22 mouse cellular contexts compared by ENCODE assay signal in the genomic region with DNA sequence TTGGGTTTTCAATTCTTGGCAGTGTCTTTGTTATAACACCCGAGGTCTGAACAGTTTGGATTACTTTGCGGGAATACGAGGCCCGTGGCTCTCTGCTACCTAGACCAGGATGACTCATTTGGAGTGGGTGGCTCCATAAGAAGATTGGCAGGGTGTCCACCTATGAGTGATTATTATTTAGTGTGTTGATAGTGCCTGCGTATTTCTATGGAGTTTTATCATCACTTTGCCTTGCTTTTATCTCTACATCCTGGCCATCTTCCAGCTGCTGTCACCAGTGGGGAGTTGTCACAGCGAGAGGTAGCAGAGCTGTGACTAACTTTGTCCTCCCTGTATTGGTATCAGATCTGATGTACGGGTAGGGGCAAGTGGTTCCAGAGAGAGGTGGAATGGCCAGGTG.
A peak's percentile ranks its signal among the peaks of the same experiment; 100 is the strongest.
DNase-seq lines count a peak whose midpoint lies in the region; TF ChIP-seq lines count a peak whose summit lies in the region.
"Had no signal": no experiment of that assay in that cellular context is flagged by ENCODE, and none has a peak within 500 bp of the region (broad histone marks: within the 10 kb centered on the region; RNA-seq: fewer than 3 reads in every experiment).

No protein-coding gene starts in this region.

- peaks cover 12 to 24% of the 10 kb centered on the region in 2 experiments for H3K4me1 ChIP-seq in MEL (ENCODE audit: control insufficient read depth in 1 of 2, insufficient read depth in 2 of 2, low read length in 2 of 2)
- H3K4me1 ChIP-seq: embryonic facial prominence, embryonic 12.5 days; forebrain, embryonic 13.5 days; heart, embryonic 12.5 days; hindbrain, embryonic 12.5 days had no signal

- H3K27me3 ChIP-seq in MEL (ENCODE audit: control insufficient read depth in 1 of 2, insufficient read depth in 2 of 2, low read length in 2 of 2): no peaks in the 10 kb centered on the region
- H3K27me3 ChIP-seq: embryonic facial prominence, embryonic 12.5 days; heart, embryonic 12.5 days; hindbrain, embryonic 12.5 days had no signal

- no peak for TF ChIP-seq RAD21 in MEL (IDR thresholded peaks at IDR 0.05; ENCODE audit: low read depth, low read length)

- H3K9me3 ChIP-seq in MEL (replicated peaks; ENCODE audit: insufficient read depth, low read length): no peaks in the 10 kb centered on the region
- H3K9me3 ChIP-seq: embryonic facial prominence, embryonic 12.5 days; hindbrain, embryonic 12.5 days had no signal

- TF ChIP-seq CTCF in MEL (IDR thresholded peaks at IDR 0.05 in 2 of 3, conservative IDR thresholded peaks at IDR 0.05 in 1 of 3; ENCODE audit: control insufficient read depth in 1 of 3, insufficient read depth in 1 of 3, low read depth in 2 of 3, low read length in 3 of 3, poor library complexity in 1 of 3, severe bottlenecking in 1 of 3): no peak

- no peak overlapping the region for H3K9ac ChIP-seq in MEL (ENCODE audit: control insufficient read depth, low read depth, low read length, poor library complexity, severe bottlenecking)
- H3K9ac ChIP-seq: embryonic facial prominence, embryonic 12.5 days; forebrain, embryonic 13.5 days; forebrain, postnatal 0 days; heart, embryonic 12.5 days; hindbrain, embryonic 12.5 days had no signal

- TF ChIP-seq EP300 in MEL (IDR thresholded peaks at IDR 0.05; ENCODE audit: low read depth in 1 of 2, low read length in 2 of 2): no peak

- no peak overlapping the region for H3K4me3 ChIP-seq in MEL (ENCODE audit: control insufficient read depth in 1 of 2, insufficient read depth in 1 of 2, low read depth in 2 of 2, low read length in 2 of 2)
- H3K4me3 ChIP-seq: embryonic facial prominence, embryonic 12.5 days; forebrain, embryonic 13.5 days; heart, embryonic 12.5 days; hindbrain, embryonic 12.5 days had no signal

- DNase-seq in layer of hippocampus, adult 9-11 months: peak; percentile 1
- no peak for DNase-seq in layer of hippocampus, adult 9-10 months (ENCODE audit: low spot score)
- peak; percentile 3 to 6 for DNase-seq in urinary bladder, adult 18-20 months (ENCODE audit: low spot score in 2 of 2)
- DNase-seq in urinary bladder, postnatal 4 days (ENCODE audit: low spot score in 2 of 2): no peak
- DNase-seq in MEL (ENCODE audit: low read depth, low spot score): peak; percentile 69
- DNase-seq in brain, adult 2 months (ENCODE audit: low read depth, low spot score): peak; percentile 33
- DNase-seq in thymus, postnatal 10 days (ENCODE audit: low spot score in 2 of 2): no peak
- no peak for DNase-seq in thymus, postnatal 36 days
- DNase-seq: adrenal gland, postnatal 36 days; B cell, adult 2 months; cerebellum, adult 11 months; cerebellum, adult 8-10 months; cerebellum, postnatal 14 days; embryo, embryonic 11 days; forebrain, postnatal 0 days; gastrocnemius, postnatal 14 days; heart, postnatal 36 days had no signal

- H3K27ac ChIP-seq in MEL (ENCODE audit: control insufficient read depth, low read depth, low read length): no peak overlapping the region
- H3K27ac ChIP-seq: embryonic facial prominence, embryonic 12.5 days; forebrain, embryonic 13.5 days; hindbrain, embryonic 12.5 days had no signal

- no peak for TF ChIP-seq POLR2A in MEL (IDR thresholded peaks at IDR 0.05; ENCODE audit: control insufficient read depth in 1 of 2, insufficient read depth in 1 of 2, low read depth in 1 of 2, low read length in 2 of 2, poor library complexity in 1 of 2)

- H3K79me2 ChIP-seq in MEL (ENCODE audit: control insufficient read depth, insufficient read depth, low read length, poor library complexity): no peaks in the 10 kb centered on the region

- H3K36me3 ChIP-seq in MEL (ENCODE audit: control insufficient read depth in 1 of 2, insufficient read depth in 2 of 2, low read length in 2 of 2): peaks cover 3 to 25% of the 10 kb centered on the region in 2 experiments; a peak in 3 of 4 replicates
- H3K36me3 ChIP-seq: embryonic facial prominence, embryonic 12.5 days; G1E; heart, embryonic 12.5 days; hindbrain, embryonic 12.5 days had no signal

TF ChIP-seq in MEL, 35 proteins besides CTCF, POLR2A, EP300 and RAD21:
- peak; percentile 69 for TF ChIP-seq GATA1 (IDR thresholded peaks at IDR 0.05; ENCODE audit: low read depth, low read length)
- TF ChIP-seq JUND (IDR thresholded peaks at IDR 0.05; ENCODE audit: low read depth, low read length): peak; percentile 37; the same call in 1 of the 2 replicates
- TF ChIP-seq MYC (IDR thresholded peaks at IDR 0.05; ENCODE audit: low read depth, low read length): no peak
- TF ChIP-seq ETS1 (IDR thresholded peaks at IDR 0.05; ENCODE audit: low read depth, low read length): peak; percentile 29; the same call in 1 of the 2 replicates

Comparison
In these comparisons a context has a peak if more than half of its experiments do, and no peak if none do; other contexts are left out.
1. DNase-seq: peak in layer of hippocampus, adult 9-11 months (single experiment), urinary bladder, adult 18-20 months (2 of 2), MEL (single experiment) and brain, adult 2 months (single experiment); none in layer of hippocampus, adult 9-10 months (single experiment), urinary bladder, postnatal 4 days (0 of 2), thymus, postnatal 10 days (0 of 2) and thymus, postnatal 36 days (0 of 2).